Mouse (Mus musculus): ENCODE measurements around the gene Gm20388. TPM values are rescaled to one million over a fixed set of nuclear protein-coding genes. Genes with fewer than 3 reads are reported as not detected.
A peak's percentile ranks its signal among the peaks of the same experiment; 100 is the strongest.

The Gm20388 gene
- polyA plus RNA-seq, 1 experiment from 2014 or later = 1.7 TPM

GRCm38 (mm10) chr8:120739526-120739925 lies 828.9 kb downstream of the Gm20388 start:
- Histone ChIP-seq H3K9me3 (no peaks in the 10 kb centered on the region), H3K27ac (no peak overlapping the region), H3K4me3 (no peak overlapping the region), H3K4me1 (replicated peaks) (peaks cover 36% of the 10 kb centered on the region), H3K36me3 (peaks cover 2% of the 10 kb centered on the region; the same call in 1 of the 2 replicates), H3K27me3 (ENCODE audit: insufficient read depth, poor library complexity, severe bottlenecking) (peaks cover 90% of the 10 kb centered on the region)
- WGBS = 94% methylated on average over 15 of the region's 15 CpGs
- no peak for DNase-seq (ENCODE audit: low spot score)

- Histone ChIP-seq H3K27ac (no peak overlapping the region), H3K27me3 (ENCODE audit: insufficient read depth, poor library complexity, severe bottlenecking) (peaks cover 82% of the 10 kb centered on the region), H3K4me1 (replicated peaks) (peaks cover 38% of the 10 kb centered on the region), H3K4me3 (no peak overlapping the region), H3K9me3 (no peaks in the 10 kb centered on the region), H3K36me3 (peaks cover 2% of the 10 kb centered on the region; the same call in 1 of the 2 replicates)
- 71% methylated on average over 2 of the region's 2 CpGs for WGBS
- DNase-seq (ENCODE audit: low spot score) = no peak
Observed at GRCm38 (mm10) chr8:120740579-120740978, 829.9 kb downstream of the Gm20388 start.

GRCm38 (mm10) chr8:120741001-120741400 lies 830.4 kb downstream of the Gm20388 start:
- Histone ChIP-seq H3K4me1 (replicated peaks) (peaks cover 34% of the 10 kb centered on the region), H3K36me3 (peaks cover 2% of the 10 kb centered on the region; the same call in 1 of the 2 replicates), H3K27me3 (ENCODE audit: insufficient read depth, poor library complexity, severe bottlenecking) (peaks cover 78% of the 10 kb centered on the region), H3K9me3 (no peaks in the 10 kb centered on the region), H3K4me3 (no peak overlapping the region), H3K27ac (no peak overlapping the region)
- 71% methylated on average over 17 of the region's 17 CpGs for WGBS
- no peak for DNase-seq (ENCODE audit: low spot score)

- Histone ChIP-seq H3K9me3 (no peaks in the 10 kb centered on the region), H3K36me3 (peaks cover 2% of the 10 kb centered on the region; the same call in 1 of the 2 replicates), H3K4me3 (no peak overlapping the region), H3K4me1 (replicated peaks) (peaks cover 25% of the 10 kb centered on the region), H3K27me3 (ENCODE audit: insufficient read depth, poor library complexity, severe bottlenecking) (peaks cover 69% of the 10 kb centered on the region), H3K27ac (no peak overlapping the region)
- WGBS = 91% methylated on average over 15 of the region's 15 CpGs
- DNase-seq (ENCODE audit: low spot score) = no peak
Observed at GRCm38 (mm10) chr8:120741815-120742530, 831.3 kb downstream of the Gm20388 start.

GRCm38 (mm10) chr8:120743149-120743897 lies 832.7 kb downstream of the Gm20388 start:
- no peak for DNase-seq (ENCODE audit: low spot score)
- WGBS = 55% methylated on average over 12 of the region's 12 CpGs
- Histone ChIP-seq H3K4me3 (no peak overlapping the region), H3K36me3 (peaks cover 2% of the 10 kb centered on the region; the same call in 1 of the 2 replicates), H3K9me3 (no peaks in the 10 kb centered on the region), H3K4me1 (replicated peaks) (peaks cover 19% of the 10 kb centered on the region), H3K27me3 (ENCODE audit: insufficient read depth, poor library complexity, severe bottlenecking) (peaks cover 55% of the 10 kb centered on the region), H3K27ac (no peak overlapping the region)

- DNase-seq (ENCODE audit: low spot score) = no peak
- H3K36me3 ChIP-seq = peaks cover 2% of the 10 kb centered on the region; the same call in 1 of the 2 replicates
- H3K4me1 ChIP-seq (replicated peaks) = peaks cover 19% of the 10 kb centered on the region
- 65% methylated on average over 4 of the region's 4 CpGs for WGBS
- peak overlapping the region; percentile 5; the same call in 1 of the 2 replicates for H3K27ac ChIP-seq
- no peak overlapping the region for H3K4me3 ChIP-seq
- H3K9me3 ChIP-seq = no peaks in the 10 kb centered on the region
- peaks cover 50% of the 10 kb centered on the region for H3K27me3 ChIP-seq (ENCODE audit: insufficient read depth, poor library complexity, severe bottlenecking)
Observed at GRCm38 (mm10) chr8:120743898-120744290, 833.3 kb downstream of the Gm20388 start.

- no peak for DNase-seq (ENCODE audit: low spot score)
- H3K36me3 ChIP-seq = peaks cover 2% of the 10 kb centered on the region; the same call in 1 of the 2 replicates
- H3K4me3 ChIP-seq = no peak overlapping the region
- peaks cover 44% of the 10 kb centered on the region for H3K27me3 ChIP-seq (ENCODE audit: insufficient read depth, poor library complexity, severe bottlenecking)
- 59% methylated on average over 5 of the region's 5 CpGs for WGBS
- H3K27ac ChIP-seq = peak overlapping the region; percentile 5; the same call in 1 of the 2 replicates
- no peaks in the 10 kb centered on the region for H3K9me3 ChIP-seq
- peaks cover 19% of the 10 kb centered on the region for H3K4me1 ChIP-seq (replicated peaks)
Observed at GRCm38 (mm10) chr8:120744448-120744847, 833.8 kb downstream of the Gm20388 start.

- Histone ChIP-seq H3K27ac (no peak overlapping the region), H3K4me1 (replicated peaks) (peaks cover 19% of the 10 kb centered on the region), H3K9me3 (no peaks in the 10 kb centered on the region), H3K4me3 (no peak overlapping the region), H3K36me3 (0 out of 2 replicates have a peak, but pooled peaks cover 2% of the 10 kb centered on the region), H3K27me3 (ENCODE audit: insufficient read depth, poor library complexity, severe bottlenecking) (peaks cover 36% of the 10 kb centered on the region)
- no peak for DNase-seq (ENCODE audit: low spot score)
- 76% methylated on average over 7 of the region's 7 CpGs for WGBS
Observed at GRCm38 (mm10) chr8:120745226-120745625, 834.6 kb downstream of the Gm20388 start.

GRCm38 (mm10) chr8:120746007-120746701 lies 835.5 kb downstream of the Gm20388 start:
- H3K27ac ChIP-seq = no peak overlapping the region; the same call in 1 of the 2 replicates
- H3K9me3 ChIP-seq = no peaks in the 10 kb centered on the region
- no peak overlapping the region for H3K4me3 ChIP-seq
- H3K4me1 ChIP-seq (replicated peaks) = peaks cover 26% of the 10 kb centered on the region
- DNase-seq (ENCODE audit: low spot score) = no peak
- peaks cover 31% of the 10 kb centered on the region for H3K27me3 ChIP-seq (ENCODE audit: insufficient read depth, poor library complexity, severe bottlenecking)
- 0 out of 2 replicates have a peak, but pooled peaks cover 2% of the 10 kb centered on the region for H3K36me3 ChIP-seq
- WGBS = 79% methylated on average over 18 of the region's 18 CpGs

- Histone ChIP-seq H3K27me3 (ENCODE audit: insufficient read depth, poor library complexity, severe bottlenecking) (peaks cover 21% of the 10 kb centered on the region), H3K4me3 (no peak overlapping the region), H3K4me1 (replicated peaks) (peaks cover 37% of the 10 kb centered on the region), H3K9me3 (no peaks in the 10 kb centered on the region), H3K27ac (no peak overlapping the region), H3K36me3 (no peaks in the 10 kb centered on the region)
- no peak for DNase-seq (ENCODE audit: low spot score)
- 85% methylated on average over 7 of the region's 7 CpGs for WGBS
Observed at GRCm38 (mm10) chr8:120747286-120747685, 836.6 kb downstream of the Gm20388 start.

GRCm38 (mm10) chr8:120750616-120751015 lies 840.0 kb downstream of the Gm20388 start:
- 86% methylated on average over 9 of the region's 9 CpGs for WGBS
- Histone ChIP-seq H3K9me3 (no peaks in the 10 kb centered on the region), H3K4me3 (no peak overlapping the region), H3K27me3 (ENCODE audit: insufficient read depth, poor library complexity, severe bottlenecking) (peaks cover 16% of the 10 kb centered on the region), H3K4me1 (replicated peaks) (peaks cover 46% of the 10 kb centered on the region), H3K36me3 (no peaks in the 10 kb centered on the region), H3K27ac (peak overlapping the region; percentile 72)
- DNase-seq (ENCODE audit: low spot score) = no peak

GRCm38 (mm10) chr8:120751226-120752081 lies 840.8 kb downstream of the Gm20388 start:
- Histone ChIP-seq H3K4me3 (no peak overlapping the region), H3K36me3 (no peaks in the 10 kb centered on the region), H3K27ac (peak overlapping the region; percentile 50), H3K27me3 (ENCODE audit: insufficient read depth, poor library complexity, severe bottlenecking) (peaks cover 16% of the 10 kb centered on the region), H3K4me1 (replicated peaks) (peaks cover 54% of the 10 kb centered on the region), H3K9me3 (no peaks in the 10 kb centered on the region)
- 74% methylated on average over 21 of the region's 21 CpGs for WGBS
- no peak for DNase-seq (ENCODE audit: low spot score)

Measured in hindbrain, embryonic 10.5 days (tissue).